In the genomic region with DNA sequence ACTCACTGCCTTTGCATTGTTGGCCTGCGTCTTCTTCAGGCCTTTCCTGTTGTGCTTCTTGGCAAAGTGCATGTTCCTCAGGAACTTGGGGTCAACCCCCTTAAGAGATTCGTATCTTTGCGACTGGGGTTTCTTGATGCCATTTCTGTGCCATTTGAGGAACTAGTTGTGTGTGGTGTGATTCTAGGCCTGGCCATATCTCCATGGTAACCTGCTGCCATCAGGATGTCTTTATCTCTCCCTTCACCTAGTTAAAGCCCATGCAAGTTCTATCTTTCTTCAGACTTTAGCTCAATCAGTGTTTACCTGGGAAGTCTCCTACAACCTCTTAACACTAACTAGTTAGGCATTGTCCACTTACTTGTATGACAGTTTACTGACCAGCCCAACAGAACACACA, we compare ENCODE assay signal across 23 mouse cellular contexts.
"Had no signal": no experiment of that assay in that cellular context is flagged by ENCODE, and none has a peak within 500 bp of the region (broad histone marks: within the 10 kb centered on the region; RNA-seq: fewer than 3 reads in every experiment).

No protein-coding gene starts in this region.

- H3K4me1 ChIP-seq: heart, embryonic 10.5 days; heart, embryonic 12.5 days; hindbrain, embryonic 13.5 days; hindbrain, embryonic 15.5 days; limb, embryonic 10.5 days; limb, embryonic 12.5 days; liver, embryonic 13.5 days; liver, embryonic 15.5 days had no signal

- ATAC-seq: intestine, postnatal 0 days had no signal

- H3K27ac ChIP-seq: heart, embryonic 10.5 days; hindbrain, embryonic 13.5 days; hindbrain, embryonic 15.5 days; layer of hippocampus, adult 2 months; left cerebral cortex, adult 2 months; limb, embryonic 10.5 days; limb, embryonic 12.5 days; liver, embryonic 13.5 days; liver, embryonic 15.5 days had no signal

- H3K36me3 ChIP-seq: heart, embryonic 10.5 days; heart, embryonic 12.5 days; hindbrain, embryonic 13.5 days; hindbrain, embryonic 15.5 days; limb, embryonic 10.5 days; limb, embryonic 12.5 days; liver, embryonic 13.5 days; liver, embryonic 15.5 days had no signal

- DNase-seq: gastrocnemius, postnatal 14 days; gastrocnemius, postnatal 36 days; heart, adult 18-20 months; heart, postnatal 10 days; heart, postnatal 4 days; kidney, adult 18-20 months; kidney, adult 8-10 months; kidney, postnatal 10 days; kidney, postnatal 25 days; kidney, postnatal 4 days; liver; liver, embryonic 13.5 days had no signal

- H3K9me3 ChIP-seq: heart, embryonic 10.5 days; heart, embryonic 12.5 days; hindbrain, embryonic 13.5 days; hindbrain, embryonic 15.5 days; limb, embryonic 10.5 days; limb, embryonic 12.5 days; liver, embryonic 13.5 days; liver, embryonic 15.5 days had no signal

- H3K9ac ChIP-seq: heart, embryonic 12.5 days; hindbrain, embryonic 13.5 days; hindbrain, embryonic 15.5 days; limb, embryonic 12.5 days; liver, embryonic 13.5 days; liver, embryonic 15.5 days had no signal

- H3K27me3 ChIP-seq: heart, embryonic 12.5 days; hindbrain, embryonic 13.5 days; hindbrain, embryonic 15.5 days; limb, embryonic 12.5 days; liver, embryonic 13.5 days; liver, embryonic 15.5 days had no signal

- H3K4me2 ChIP-seq: heart, embryonic 12.5 days; hindbrain, embryonic 13.5 days; hindbrain, embryonic 15.5 days; limb, embryonic 12.5 days; liver, embryonic 11.5 days; liver, embryonic 13.5 days; liver, embryonic 15.5 days had no signal

- H3K4me3 ChIP-seq: heart, embryonic 10.5 days; heart, embryonic 12.5 days; hindbrain, embryonic 13.5 days; hindbrain, embryonic 15.5 days; layer of hippocampus, adult 2 months; left cerebral cortex, adult 2 months; limb, embryonic 10.5 days; limb, embryonic 12.5 days; liver, embryonic 13.5 days; liver, embryonic 15.5 days had no signal
